Mouse (Mus musculus) retina, postnatal 7 days (tissue): Measurements from ENCODE around the gene Tmem39b.

Experiments used
- DNase-seq: peaks from one replicate; pipeline ENCODE4 v3.0.0-alpha.2; 2012; ENCODE audit warnings: low read depth, low spot score

Tmem39b gene

GRCm38 (mm10) chr4:129683901-129684493 is 12.6 kb downstream of the Tmem39b start:
- no peak for DNase-seq

- no peak for DNase-seq
Measured at GRCm38 (mm10) chr4:129681837-129682236, 14.8 kb downstream of the Tmem39b start.

DNA sequence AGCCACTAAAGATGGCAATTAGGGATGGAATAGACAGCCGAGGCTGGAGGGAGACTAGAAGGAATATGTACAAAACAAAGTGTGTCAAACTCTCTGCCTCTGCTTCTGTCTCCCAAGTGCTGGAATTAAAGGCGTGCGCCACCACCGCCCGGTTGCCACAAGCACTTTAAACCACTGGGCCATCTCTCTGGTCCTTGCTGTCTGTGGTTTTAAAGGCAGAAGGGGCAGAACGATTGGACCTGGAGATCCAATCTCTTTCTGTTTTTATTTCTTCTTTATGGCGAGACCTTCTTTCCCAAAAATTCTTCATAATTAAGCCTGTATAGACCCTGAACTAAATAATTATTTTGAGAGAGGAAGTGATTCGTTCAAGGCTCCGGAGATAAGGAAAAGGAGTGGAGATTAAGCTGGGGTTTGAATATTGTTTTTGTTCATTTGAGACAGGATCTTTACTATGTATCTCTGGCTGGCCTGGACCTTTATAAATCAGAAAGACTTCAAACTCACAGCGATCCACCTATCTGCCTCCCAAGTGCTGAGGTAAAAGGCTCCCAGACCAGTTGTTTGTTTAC is 23.7 kb downstream of the Tmem39b start:
- no peak for DNase-seq

DNA sequence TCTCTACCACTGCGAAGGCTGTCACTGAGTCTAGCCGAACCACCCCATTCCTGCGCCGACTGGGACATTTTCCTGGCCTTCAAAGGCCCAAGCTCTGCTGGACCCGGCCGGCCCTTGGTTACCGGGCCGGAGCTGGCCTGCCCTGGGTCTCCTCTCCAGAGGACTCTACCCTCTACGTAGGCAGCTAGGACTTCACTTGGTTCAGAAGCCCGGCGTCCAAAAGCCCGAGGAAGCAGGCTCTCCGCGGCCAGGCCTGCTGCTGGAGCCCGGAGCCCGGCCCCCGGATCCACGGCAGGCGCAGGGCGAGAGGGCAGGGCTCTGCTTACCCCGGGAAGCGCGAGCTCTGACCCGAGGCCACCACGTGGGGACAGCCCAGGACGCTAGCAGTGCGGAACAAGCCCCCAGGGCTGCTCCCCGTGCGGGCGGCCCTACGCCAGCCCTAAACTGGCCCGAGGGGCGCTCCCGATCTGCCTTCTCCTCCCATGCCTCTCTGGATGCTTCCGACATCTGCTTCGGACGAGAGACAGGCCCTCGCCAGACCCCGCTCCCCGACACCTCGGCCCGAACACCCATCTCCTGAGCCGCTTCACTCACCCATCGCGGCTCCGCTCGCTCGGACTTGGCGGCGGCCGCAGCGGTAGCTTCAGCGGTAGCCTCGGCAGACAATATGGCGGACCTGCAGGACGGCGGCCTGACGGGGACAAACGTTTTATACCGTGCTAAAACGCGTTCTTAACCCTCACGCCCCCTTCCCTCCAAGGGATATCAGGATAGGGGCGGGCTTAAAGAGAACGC is 24.4 kb downstream of the Tmem39b start, which contains the start of gene Kpna6:
TSS of gene Kpna6 (minus strand) at position 685 of the 795 bp plus-strand sequence.
- peak; percentile 86 for DNase-seq

DNA sequence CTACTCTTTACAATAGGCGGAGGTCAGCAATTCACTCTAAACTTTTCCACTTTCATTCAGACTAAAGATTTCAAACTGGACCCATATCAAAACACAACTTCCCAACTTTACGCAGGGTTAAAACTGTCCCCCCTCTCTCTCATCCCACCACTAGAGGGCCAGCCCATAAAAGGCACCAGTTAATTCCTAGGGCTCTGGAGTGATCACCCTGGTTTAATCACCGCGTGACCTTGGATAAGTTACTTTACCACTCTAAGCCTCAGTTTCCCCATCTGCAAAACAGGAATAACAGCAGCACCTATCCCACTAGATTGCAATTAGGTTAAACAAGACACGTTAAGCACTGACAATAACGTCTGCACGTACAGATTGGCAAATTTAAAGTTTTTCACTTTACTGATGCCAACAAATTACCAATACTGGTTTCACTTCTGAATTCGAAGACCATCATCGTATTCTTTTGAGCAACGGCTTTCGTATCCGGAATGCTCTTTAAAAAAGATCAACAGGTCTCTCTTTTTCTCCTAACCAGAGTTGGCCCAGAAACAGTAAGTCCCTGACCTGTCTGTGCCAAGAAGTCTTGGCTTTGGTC is 25.1 kb downstream of the Tmem39b start:
- DNase-seq, result peak; percentile 30

GRCm38 (mm10) chr4:129662255-129662813 is 34.3 kb downstream of the Tmem39b start:
- DNase-seq, result no peak

DNA sequence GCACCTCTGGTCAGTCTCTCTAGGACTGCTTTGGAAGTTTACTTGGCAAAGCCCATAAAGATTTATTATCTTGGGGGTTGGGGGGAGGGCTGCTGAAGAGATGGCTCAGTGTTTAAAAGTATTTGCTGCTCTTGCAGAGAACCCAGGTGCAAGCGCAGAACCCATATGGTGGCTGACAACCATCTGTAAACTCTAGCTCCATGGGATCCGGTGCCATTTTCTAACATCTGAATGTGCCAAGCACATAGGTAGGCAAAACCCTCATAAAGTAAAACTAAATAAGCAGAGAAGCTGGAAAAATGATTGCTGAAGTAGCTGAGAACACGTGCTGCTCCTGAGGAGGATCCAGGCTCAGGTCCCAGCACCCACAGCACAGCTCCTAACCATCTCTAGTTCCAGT is 35.1 kb downstream of the Tmem39b start:
- DNase-seq, result no peak

- no peak for DNase-seq
Measured at GRCm38 (mm10) chr4:129654770-129655169, 41.9 kb downstream of the Tmem39b start.

- no peak for DNase-seq
Measured at GRCm38 (mm10) chr4:129650359-129650758, 46.3 kb downstream of the Tmem39b start.

DNA sequence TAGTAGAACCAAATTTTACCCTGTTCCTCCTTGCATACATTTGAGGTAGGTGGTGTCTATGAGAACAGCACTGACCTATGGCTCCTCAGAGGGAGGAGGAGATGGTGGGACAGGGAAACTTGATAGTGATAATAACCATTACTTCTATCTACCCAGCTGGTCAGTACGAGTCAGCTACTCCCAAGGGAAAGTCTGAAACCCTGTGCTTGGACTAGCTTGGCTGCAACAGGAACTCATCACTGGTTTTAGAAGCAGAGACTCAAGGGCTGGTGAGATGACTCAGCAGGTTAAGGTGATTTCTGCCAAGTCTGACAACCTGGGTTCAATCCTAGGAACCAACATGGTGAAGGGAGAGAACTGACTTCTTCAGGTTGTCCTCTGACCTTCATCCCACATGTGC is 48.0 kb downstream of the Tmem39b start:
- no peak for DNase-seq

- no peak for DNase-seq
Measured at GRCm38 (mm10) chr4:129645204-129645603, 51.4 kb downstream of the Tmem39b start.

GRCm38 (mm10) chr4:129641756-129642155 is 54.9 kb downstream of the Tmem39b start:
- no peak for DNase-seq

- DNase-seq, result peak; percentile 93
Measured at GRCm38 (mm10) chr4:129640638-129641467, 55.8 kb downstream of the Tmem39b start, which contains the start of gene Txlna. Gene Txlna, minus strand, starts transcription at chr4:129641065.

- DNase-seq, result no peak
Measured at GRCm38 (mm10) chr4:129640101-129640637, 56.5 kb downstream of the Tmem39b start.

GRCm38 (mm10) chr4:129639221-129639620 is 57.4 kb downstream of the Tmem39b start:
- no peak for DNase-seq

DNA sequence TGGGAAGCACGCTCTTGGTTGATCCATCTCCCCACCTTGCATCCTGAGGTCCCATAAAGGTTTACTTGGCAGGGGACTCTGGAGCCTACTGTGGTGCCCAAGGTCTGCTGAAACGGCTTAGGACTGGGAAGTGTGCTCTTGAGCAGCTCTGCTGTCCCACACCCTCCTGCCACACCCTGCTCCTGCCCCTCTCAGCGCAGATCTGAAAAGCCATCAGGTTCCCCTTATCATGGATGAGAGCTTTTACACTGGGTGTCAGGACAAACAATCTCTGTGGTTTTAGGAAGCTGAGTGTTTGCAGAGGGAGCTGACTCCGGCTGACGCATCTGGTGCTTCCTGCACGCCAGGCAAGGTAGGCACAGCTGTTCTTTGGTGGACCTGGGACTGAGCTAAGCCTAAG is 62.8 kb downstream of the Tmem39b start:
- no peak for DNase-seq

DNA sequence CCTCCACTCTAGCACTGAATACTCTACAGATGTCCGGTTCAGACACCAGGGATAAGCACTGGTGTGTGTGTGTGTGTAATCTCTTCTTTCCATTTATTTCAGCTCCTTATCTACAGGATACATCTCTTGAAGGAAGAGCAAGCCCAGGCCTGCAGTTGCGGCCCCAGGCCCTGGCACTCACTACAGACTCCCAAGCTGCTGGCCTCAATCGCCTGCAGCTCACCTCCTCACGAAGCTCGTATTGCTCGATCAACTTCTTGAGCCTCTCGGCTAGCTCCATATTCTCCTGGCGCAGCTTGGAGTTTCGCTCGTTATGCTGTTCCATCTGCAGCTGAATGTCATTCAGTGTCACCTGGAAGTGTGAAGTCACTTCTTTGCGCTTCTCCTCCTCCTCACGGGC is 64.8 kb downstream of the Tmem39b start:
- DNase-seq, result no peak

DNA sequence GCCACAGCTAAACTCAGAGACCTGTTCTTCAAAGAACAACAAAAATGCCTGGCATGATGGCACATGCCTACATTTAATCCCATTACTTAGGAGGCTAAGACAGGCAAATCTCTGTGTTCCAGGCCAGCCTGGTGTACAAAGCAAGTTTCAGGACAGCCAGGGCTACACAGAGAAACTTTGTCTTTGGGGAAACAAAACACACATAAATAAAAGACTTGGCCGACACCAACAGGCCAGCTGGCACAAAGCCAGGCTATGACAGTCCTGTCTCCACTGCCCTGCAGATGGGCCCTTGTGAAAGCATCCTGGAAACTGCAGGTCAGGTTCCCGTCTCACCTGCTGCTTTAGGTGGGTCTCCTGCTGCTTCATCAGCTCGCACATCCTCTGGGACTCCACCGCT is 65.7 kb downstream of the Tmem39b start:
- DNase-seq, result no peak
